Mouse (Mus musculus) testis, adult 2 months (tissue): ENCODE measurements at regions not wholly inside any gene's neighbourhood (a gene's known extent, or its start where the extent isn't known, plus 50 kb on each side); places are given as distances from the start of the nearest gene placed in this dataset.

ENCODE experiments used
- H3K27ac ChIP-seq: fragments of 200-500 bp; 2 replicates; pipeline ENCODE4 v1.5.1; 2012; ENCODE audit warnings: low read depth, low read length; ENCODE audit not compliant: control insufficient read depth, insufficient read depth
- H3K27me3 ChIP-seq: fragments of 200-500 bp; 2 replicates; pipeline ENCODE4 v1.6.1; 2012; ENCODE audit warnings: mild to moderate bottlenecking, low read length, moderate library complexity; ENCODE audit not compliant: control insufficient read depth, insufficient read depth
- H3K36me3 ChIP-seq: fragments of 200-500 bp; 2 replicates; pipeline ENCODE4 v1.6.1; 2012; ENCODE audit warnings: mild to moderate bottlenecking, low read length; ENCODE audit not compliant: control insufficient read depth, insufficient read depth
- H3K4me1 ChIP-seq: fragments of 200-500 bp; 2 replicates; pipeline ENCODE4 v1.6.1; 2012; ENCODE audit warnings: low read length; ENCODE audit not compliant: control insufficient read depth, insufficient read depth
- H3K4me3 ChIP-seq: fragments of 200-500 bp; 2 replicates; pipeline ENCODE4 v1.5.1; 2012; ENCODE audit warnings: low read depth, mild to moderate bottlenecking, low read length, moderate library complexity, mixed read lengths; ENCODE audit not compliant: control insufficient read depth
- CTCF ChIP-seq: fragments of 200-500 bp; IDR thresholded peaks from 2 replicates; pipeline ENCODE4 v1.5.1; 2012; ENCODE audit warnings: low read depth, mild to moderate bottlenecking, inconsistent platforms, low read length, moderate library complexity; ENCODE audit not compliant: control insufficient read depth, insufficient read depth, insufficient replicate concordance
- POLR2A ChIP-seq: fragments of 200-500 bp; IDR thresholded peaks from 2 replicates; pipeline ENCODE4 v1.6.1; 2012; ENCODE audit warnings: low read depth, mild to moderate bottlenecking, inconsistent platforms, low read length, moderate library complexity; ENCODE audit not compliant: control insufficient read depth

- TF ChIP-seq CTCF (no peak), POLR2A (no peak)
- no peaks in the 10 kb centered on the region for H3K4me1 ChIP-seq
- H3K27ac ChIP-seq, result no peak overlapping the region
- H3K36me3 ChIP-seq, result no peaks in the 10 kb centered on the region
- H3K4me3 ChIP-seq, result no peak overlapping the region
- H3K27me3 ChIP-seq, result no peaks in the 10 kb centered on the region
Measured at GRCm38 (mm10) chr8:26892380-26892779, 84.7 kb upstream of the Zfp703 start.

- Histone ChIP-seq H3K4me3 (no peak overlapping the region), H3K27me3 (no peaks in the 10 kb centered on the region), H3K36me3 (no peaks in the 10 kb centered on the region), H3K4me1 (no peaks in the 10 kb centered on the region), H3K27ac (no peak overlapping the region)
- no peak for TF ChIP-seq POLR2A
Measured at GRCm38 (mm10) chr8:26895867-26896266, 81.3 kb upstream of the Zfp703 start.

DNA sequence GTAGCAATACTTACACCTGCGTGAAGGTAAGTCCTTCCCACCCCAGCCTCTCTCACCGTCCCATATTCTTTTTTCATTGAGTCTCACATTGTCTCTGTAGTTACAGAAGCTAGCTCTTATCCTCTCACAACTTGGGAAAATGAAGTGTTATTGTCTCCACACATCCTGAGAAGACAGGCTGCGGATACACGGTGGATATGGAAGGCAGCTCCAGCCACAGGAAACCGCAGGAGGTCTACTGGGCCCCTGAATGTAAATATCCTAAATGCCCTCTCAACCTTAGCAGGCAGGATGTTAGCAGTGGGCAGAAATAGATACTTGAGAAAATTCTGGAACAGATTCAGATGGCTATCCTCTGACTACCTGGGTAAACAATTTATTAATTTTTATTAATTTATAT, 73.8 kb upstream of the Zfp703 start:
- Histone ChIP-seq H3K4me1 (no peaks in the 10 kb centered on the region), H3K36me3 (no peaks in the 10 kb centered on the region), H3K27me3 (no peaks in the 10 kb centered on the region), H3K27ac (no peak overlapping the region), H3K4me3 (no peak overlapping the region)
- TF ChIP-seq CTCF (no peak), POLR2A (no peak)

- H3K4me1 ChIP-seq, result no peaks in the 10 kb centered on the region
- H3K27ac ChIP-seq, result no peak overlapping the region
Measured at GRCm38 (mm10) chr8:26906257-26906656, 70.9 kb upstream of the Zfp703 start.

GRCm38 (mm10) chr8:26907347-26908170, 69.6 kb upstream of the Zfp703 start:
- no peaks in the 10 kb centered on the region for H3K4me1 ChIP-seq
- H3K36me3 ChIP-seq, result no peaks in the 10 kb centered on the region
- no peak for TF ChIP-seq POLR2A
- TF ChIP-seq CTCF, result no peak
- no peak overlapping the region for H3K4me3 ChIP-seq
- H3K27me3 ChIP-seq, result no peaks in the 10 kb centered on the region
- no peak overlapping the region for H3K27ac ChIP-seq

More at GRCm38 (mm10) chr8:26906257-26906656, 70.9 kb upstream of the Zfp703 start:
- no peak for TF ChIP-seq CTCF
- no peaks in the 10 kb centered on the region for H3K36me3 ChIP-seq
- H3K4me3 ChIP-seq, result no peak overlapping the region
- no peaks in the 10 kb centered on the region for H3K27me3 ChIP-seq

DNA sequence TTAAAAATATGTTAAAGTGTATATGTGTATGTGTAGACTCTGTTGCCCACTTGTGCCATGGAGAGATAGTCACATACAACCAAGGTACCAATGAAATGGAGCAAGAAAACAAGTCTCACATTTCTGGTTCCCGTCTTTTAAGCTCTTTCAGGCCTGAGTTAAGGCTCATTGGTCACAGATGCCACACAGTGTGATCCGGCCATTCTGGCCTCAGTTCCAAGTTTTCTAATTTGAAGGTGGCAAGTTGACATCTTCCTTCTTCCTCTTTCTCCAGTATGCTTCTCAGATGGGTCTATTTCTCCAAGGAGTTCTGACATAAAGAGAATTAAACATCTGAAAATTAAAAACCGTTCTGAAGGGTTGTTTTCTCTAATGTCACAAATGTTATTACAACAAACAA, 66.9 kb upstream of the Zfp703 start:
- no peaks in the 10 kb centered on the region for H3K4me1 ChIP-seq
- TF ChIP-seq CTCF (no peak), POLR2A (no peak)
- no peaks in the 10 kb centered on the region for H3K27me3 ChIP-seq
- no peak overlapping the region for H3K4me3 ChIP-seq
- H3K36me3 ChIP-seq, result no peaks in the 10 kb centered on the region
- H3K27ac ChIP-seq, result no peak overlapping the region

- Histone ChIP-seq H3K36me3 (no peaks in the 10 kb centered on the region), H3K27ac (no peak overlapping the region), H3K27me3 (no peaks in the 10 kb centered on the region), H3K4me3 (no peak overlapping the region), H3K4me1 (no peaks in the 10 kb centered on the region)
- no peak for TF ChIP-seq CTCF
Measured at GRCm38 (mm10) chr8:26913562-26914529, 63.3 kb upstream of the Zfp703 start.
